Mouse (Mus musculus) liver, embryonic 14.5 days (tissue): ENCODE data around the gene Lmf1. TPM values are rescaled to one million over a fixed set of nuclear protein-coding genes. Genes with fewer than 3 reads are reported as not detected.

Source experiments
- ATAC-seq: fragments of 200-750 bp; cut with Nextera tagmentation; 2 replicates; pipeline ENCODE4 v1.8.0; 2017; ENCODE audit warnings: moderate number of reproducible peaks, mild to moderate bottlenecking, moderate library complexity; ENCODE audit not compliant: insufficient read depth
- DNase-seq, 3 experiments: peaks; one replicate each; pipeline ENCODE4 v3.0.0-alpha.2; 2012 to 2013; ENCODE audit warnings: low read depth in 3 of 3, low spot score in 3 of 3
- H3K27ac ChIP-seq: fragments of 300-500 bp; sonication (generic); 2 replicates; pipeline ENCODE4 v1.5.1; 2014; ENCODE audit warnings: moderate library complexity, mild to moderate bottlenecking, control low read depth, inconsistent platforms
- H3K27me3 ChIP-seq: fragments of 300-500 bp; sonication (generic); 2 replicates; pipeline ENCODE4 v1.6.1; 2014; ENCODE audit warnings: mild to moderate bottlenecking, low read length, moderate library complexity; ENCODE audit not compliant: control insufficient read depth, insufficient read depth
- H3K36me3 ChIP-seq: fragments of 300-500 bp; sonication (generic); replicated peaks from 2 replicates; pipeline ENCODE4 v1.6.1; 2014; ENCODE audit warnings: low read depth; ENCODE audit not compliant: control insufficient read depth, insufficient read depth
- H3K4me1 ChIP-seq, 2 experiments: fragments of 200-500 bp in 1 of 2; fragments of 300-500 bp in 1 of 2; sonication (generic) in 1 of 2; replicated peaks; 2 replicates each; pipeline ENCODE4 v1.6.1; 2012 to 2014; ENCODE audit warnings: antibody characterized with exemption in 1 of 2, inconsistent platforms in 1 of 2, low read length in 1 of 2; ENCODE audit not compliant: control insufficient read depth in 2 of 2, insufficient read depth in 2 of 2
- H3K4me2 ChIP-seq: fragments of 300-500 bp; sonication (generic); 2 replicates; pipeline ENCODE4 v1.6.1; 2014; ENCODE audit warnings: low read depth, mild to moderate bottlenecking, control low read depth, moderate library complexity
- H3K4me3 ChIP-seq, 2 experiments: fragments of 200-500 bp in 1 of 2; fragments of 300-500 bp in 1 of 2; sonication (generic) in 1 of 2; 2 replicates each; pipeline ENCODE4 v1.5.1; 2012 to 2014; ENCODE audit warnings: low read depth in 2 of 2, low read length in 2 of 2, mild to moderate bottlenecking in 2 of 2, control low read depth in 1 of 2, inconsistent platforms in 1 of 2, moderate library complexity in 1 of 2; ENCODE audit not compliant: insufficient read depth in 1 of 2
- H3K9ac ChIP-seq: fragments of 300-500 bp; sonication (generic); replicated peaks from 2 replicates; pipeline ENCODE4 v1.6.1; 2014; ENCODE audit warnings: mild to moderate bottlenecking, control low read depth, moderate library complexity
- H3K9me3 ChIP-seq: fragments of 300-500 bp; sonication (generic); 2 replicates; pipeline ENCODE4 v1.6.1; 2016; ENCODE audit warnings: low read length, mixed read lengths; ENCODE audit not compliant: control insufficient read depth
- CTCF ChIP-seq: IDR thresholded peaks from 2 replicates; pipeline ENCODE4 v1.5.1; 2016; ENCODE audit warnings: antibody characterized with exemption, low read depth, control low read depth
- EP300 ChIP-seq: IDR thresholded peaks from 2 replicates; pipeline ENCODE4 v1.6.1; 2016; ENCODE audit warnings: antibody characterized with exemption, low read depth
- WGBS: fragments of 180-500 bp; shearing (Covaris S2); extraction: QIAGEN DNeasy Blood & Tissue Kit; methylation state at CpG from one replicate; pipeline ENCODE4 v1.1.7; 2014; ENCODE audit not compliant: insufficient replicate concordance; 5-methylcytosine and 5-hydroxymethylcytosine counted together
- polyA plus RNA-seq, 2 experiments: library from polyadenylated mRNA; depleted of rRNA in 1 of 2; stranded (reverse) in 1 of 2; unstranded in 1 of 2; fragments of >200 nt; fragmentation: Nextera tagmentation in 1 of 2; extraction: Ambion mirVana in 1 of 2; gene quantifications; 2 replicates each; pipeline versions ENCODE4 v1.2.1 to v1.2.3; 2012 to 2014

Lmf1 gene
- polyA plus RNA-seq, 2 experiments = 3.4 to 9.3 TPM

DNA sequence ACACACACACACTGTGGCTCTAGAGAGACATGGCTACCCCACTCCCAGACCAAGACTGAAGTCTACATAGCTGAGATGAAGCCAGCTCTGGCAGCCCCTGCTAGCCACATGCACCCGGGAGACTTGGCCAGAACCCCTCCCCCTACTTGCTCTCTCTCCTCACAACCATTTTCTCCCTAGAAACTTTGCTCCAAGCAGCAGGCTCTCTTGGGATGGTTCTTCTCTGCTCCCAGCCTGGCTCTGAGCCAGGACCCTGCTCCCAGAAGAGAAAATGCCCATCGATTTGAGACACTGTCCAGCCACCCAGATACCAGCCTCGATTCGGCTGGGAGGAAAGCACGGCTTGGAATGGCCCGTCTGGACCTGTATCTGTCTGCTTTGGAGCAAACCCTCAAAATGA is 13.6 kb upstream of the Lmf1 start:
- DNase-seq (no peak), ATAC-seq (no peak)
- Histone ChIP-seq H3K36me3 (no peaks in the 10 kb centered on the region), H3K9ac (no peak overlapping the region), H3K27ac (no peak overlapping the region), H3K4me1 (no peaks in the 10 kb centered on the region), H3K4me2 (no peak overlapping the region), H3K27me3 (peaks cover 22% of the 10 kb centered on the region), H3K4me3 (no peak overlapping the region), H3K9me3 (no peaks in the 10 kb centered on the region)
- TF ChIP-seq EP300 (no peak), CTCF (no peak)
- 19% methylated on average over 6 of the region's 6 CpGs for WGBS

DNA sequence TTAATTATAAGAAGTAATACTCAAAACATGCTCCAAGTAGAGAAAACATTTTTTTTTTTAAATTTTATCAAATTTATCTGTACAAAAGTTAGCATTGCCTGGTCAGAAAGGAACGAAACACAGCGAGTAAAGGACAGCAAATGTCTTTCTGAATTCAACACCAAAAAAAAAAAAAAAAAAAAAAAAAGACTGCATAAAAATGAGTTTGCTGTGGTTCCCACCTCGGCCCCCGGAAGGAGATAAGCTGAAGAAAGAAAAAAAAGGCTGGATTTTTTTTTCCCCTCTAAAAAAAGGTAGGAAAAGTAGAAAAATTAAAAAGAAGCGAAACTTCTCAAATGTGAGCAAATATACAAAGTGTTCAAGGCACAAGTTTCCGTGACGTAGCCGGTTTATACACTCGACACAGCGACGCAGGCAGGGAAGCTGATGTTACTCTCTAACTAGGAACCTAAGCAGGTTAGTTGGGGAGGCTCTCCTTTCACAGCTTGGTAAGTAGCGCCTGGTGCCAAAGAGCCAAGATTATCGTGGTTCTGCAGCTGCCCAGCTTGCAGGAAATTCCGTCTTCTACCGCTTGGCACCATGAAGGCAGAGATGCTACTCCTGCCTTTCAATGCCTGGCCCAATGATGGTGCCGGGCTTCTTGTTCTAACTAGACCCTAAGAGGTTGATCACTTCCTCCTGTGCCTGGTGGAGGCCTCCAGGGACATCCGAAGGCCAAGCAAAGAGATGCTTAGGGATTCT is 12.9 kb upstream of the Lmf1 start:
- no peak for DNase-seq
- H3K9ac ChIP-seq = no peak overlapping the region
- no peak overlapping the region for H3K27ac ChIP-seq
- no peaks in the 10 kb centered on the region for H3K9me3 ChIP-seq
- no peaks in the 10 kb centered on the region for H3K4me1 ChIP-seq
- no peaks in the 10 kb centered on the region for H3K36me3 ChIP-seq
- H3K4me2 ChIP-seq = no peak overlapping the region
- H3K27me3 ChIP-seq = peaks cover 30% of the 10 kb centered on the region
- TF ChIP-seq EP300 (no peak), CTCF (no peak)
- ATAC-seq = no peak
- H3K4me3 ChIP-seq = no peak overlapping the region
- 61% methylated on average over 17 of the region's 17 CpGs for WGBS

DNA sequence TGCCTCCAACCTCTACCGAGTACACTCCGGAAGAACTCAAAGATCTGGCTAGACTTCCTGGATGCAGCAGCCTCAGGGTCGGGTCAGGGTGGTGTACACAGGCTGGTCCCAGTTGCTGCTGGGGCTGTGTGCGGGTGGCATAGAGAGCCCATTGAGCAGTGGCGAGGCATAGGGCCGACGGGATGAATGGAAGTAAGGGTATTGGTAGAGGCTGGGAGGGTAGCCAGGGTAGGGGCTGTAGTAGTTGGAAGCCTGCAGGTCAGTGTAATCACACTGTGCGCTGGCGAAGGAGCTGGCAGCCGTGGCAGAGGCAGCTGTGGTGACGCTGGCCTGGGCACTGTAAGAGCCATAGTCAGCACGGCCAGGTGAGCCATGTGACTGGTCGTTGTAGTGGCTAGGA is 11.6 kb upstream of the Lmf1 start:
- Histone ChIP-seq H3K4me3 (no peak overlapping the region), H3K4me1 (no peaks in the 10 kb centered on the region), H3K27ac (no peak overlapping the region), H3K36me3 (no peaks in the 10 kb centered on the region), H3K27me3 (peaks cover 36% of the 10 kb centered on the region), H3K9me3 (no peaks in the 10 kb centered on the region), H3K4me2 (no peak overlapping the region), H3K9ac (no peak overlapping the region)
- DNase-seq (no peak), ATAC-seq (no peak)
- no peak for TF ChIP-seq CTCF
- TF ChIP-seq EP300 = no peak
- 63% methylated on average over 13 of the region's 13 CpGs for WGBS

DNA sequence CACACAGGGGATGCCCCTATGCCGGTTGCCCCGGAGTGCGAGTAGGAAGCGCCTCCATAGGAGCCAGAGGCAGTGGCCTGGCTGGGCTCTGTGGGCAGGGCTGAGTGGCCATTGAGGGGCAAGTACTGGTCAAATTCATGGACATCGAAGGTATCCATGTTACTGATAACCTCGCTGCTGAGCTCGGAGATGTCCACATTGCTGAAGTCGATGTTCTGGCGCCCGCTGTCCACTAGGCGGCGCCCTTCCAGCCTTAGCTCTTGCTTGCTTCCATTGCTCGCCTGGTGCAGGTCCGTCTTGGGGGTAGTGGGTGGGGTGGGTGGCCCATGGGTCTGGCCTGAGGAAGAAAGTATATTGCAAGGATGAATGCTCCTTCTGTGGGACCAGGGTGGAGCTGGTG is 11.1 kb upstream of the Lmf1 start:
- no peak overlapping the region for H3K4me3 ChIP-seq
- DNase-seq (peak in 1 of 3 experiments; percentile 26), ATAC-seq (no peak)
- TF ChIP-seq EP300 = no peak
- peak; percentile 96 for TF ChIP-seq CTCF
- 19% methylated on average over 14 of the region's 14 CpGs for WGBS
- no peaks in the 10 kb centered on the region for H3K36me3 ChIP-seq
- H3K4me1 ChIP-seq = no peaks in the 10 kb centered on the region
- H3K27me3 ChIP-seq = peaks cover 36% of the 10 kb centered on the region
- no peak overlapping the region for H3K9ac ChIP-seq
- no peak overlapping the region for H3K27ac ChIP-seq
- no peaks in the 10 kb centered on the region for H3K9me3 ChIP-seq
- H3K4me2 ChIP-seq = no peak overlapping the region

DNA sequence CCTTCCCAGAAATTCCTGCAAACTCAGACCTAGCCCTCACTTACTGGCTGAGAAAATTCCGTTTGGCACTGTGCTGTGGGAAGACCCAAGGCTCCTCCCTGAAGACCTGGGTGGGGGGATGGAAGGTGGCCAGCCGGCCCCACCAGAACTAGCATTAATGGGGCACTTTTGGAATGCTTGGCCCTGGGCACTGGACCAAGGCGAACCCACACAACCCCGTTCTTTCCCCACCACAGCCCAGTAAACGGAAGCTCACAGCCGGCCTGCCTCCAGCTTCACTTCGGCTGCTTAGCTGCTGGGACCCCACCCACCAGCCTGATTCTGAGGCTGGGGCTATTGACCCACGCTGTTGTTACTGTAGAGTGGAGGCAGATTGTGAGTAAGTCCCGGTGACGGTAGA is 10.7 kb upstream of the Lmf1 start:
- ATAC-seq (no peak), DNase-seq (no peak)
- WGBS = 37% methylated on average over 10 of the region's 10 CpGs
- TF ChIP-seq CTCF = no peak
- TF ChIP-seq EP300 = no peak
- Histone ChIP-seq H3K9me3 (no peaks in the 10 kb centered on the region), H3K4me2 (no peak overlapping the region), H3K36me3 (no peaks in the 10 kb centered on the region), H3K4me1 (no peaks in the 10 kb centered on the region), H3K4me3 (no peak overlapping the region), H3K9ac (no peak overlapping the region), H3K27me3 (peaks cover 36% of the 10 kb centered on the region), H3K27ac (no peak overlapping the region)
